Mouse (Mus musculus): ENCODE measurements around the gene Gm5134. TPM values are rescaled to one million over a fixed set of nuclear protein-coding genes. Genes with fewer than 3 reads are reported as not detected.

The Gm5134 gene
- total and polyA plus RNA-seq, 3 experiments, result not detected

GRCm38 (mm10) chr10:75934991-75935390, 19.3 kb upstream of the Gm5134 start:
- H3K9ac ChIP-seq (ENCODE audit: control insufficient read depth, low read depth, low read length, poor library complexity, severe bottlenecking), result no peak overlapping the region
- peaks cover 13 to 25% of the 10 kb centered on the region in 2 experiments for H3K4me1 ChIP-seq (ENCODE audit: control insufficient read depth in 1 of 2, insufficient read depth in 2 of 2, low read length in 2 of 2)
- peaks cover 9% of the 10 kb centered on the region for H3K79me2 ChIP-seq (ENCODE audit: control insufficient read depth, insufficient read depth, low read length, poor library complexity)
- H3K36me3 ChIP-seq (ENCODE audit: control insufficient read depth in 1 of 2, insufficient read depth in 2 of 2, low read length in 2 of 2), result peaks cover 0 to 28% of the 10 kb centered on the region in 2 experiments; a peak in 2 of 4 replicates
- no peak overlapping the region for H3K27ac ChIP-seq (ENCODE audit: control insufficient read depth, low read depth, low read length)
- no peak for DNase-seq (ENCODE audit: low read depth, low spot score)
- TF ChIP-seq TAL1 (IDR thresholded peaks at IDR 0.05; ENCODE audit: low read length) (no peak), POLR2A (IDR thresholded peaks at IDR 0.05; ENCODE audit: control insufficient read depth in 1 of 2, insufficient read depth in 1 of 2, low read depth in 1 of 2, low read length in 2 of 2, poor library complexity in 1 of 2) (no peak), POLR2AphosphoS2 (IDR thresholded peaks at IDR 0.05; ENCODE audit: low read length) (no peak), MYC (IDR thresholded peaks at IDR 0.05; ENCODE audit: low read depth, low read length) (no peak), SIN3A (IDR thresholded peaks at IDR 0.05; ENCODE audit: low read length) (no peak), ZNF384 (IDR thresholded peaks at IDR 0.05; ENCODE audit: low read depth, low read length) (no peak), KAT2A (conservative IDR thresholded peaks at IDR 0.05; ENCODE audit: low read depth, low read length) (no peak), MAZ (IDR thresholded peaks at IDR 0.05; ENCODE audit: low read depth, low read length) (no peak), ETS1 (IDR thresholded peaks at IDR 0.05; ENCODE audit: low read depth, low read length) (no peak), MAX (IDR thresholded peaks at IDR 0.05; ENCODE audit: low read length) (no peak), MXI1 (IDR thresholded peaks at IDR 0.05; ENCODE audit: low read depth, low read length) (no peak)
- H3K9me3 ChIP-seq (replicated peaks; ENCODE audit: insufficient read depth, low read length), result no peaks in the 10 kb centered on the region
- no peaks in the 10 kb centered on the region; a peak in 1 of 4 replicates for H3K27me3 ChIP-seq (ENCODE audit: control insufficient read depth in 1 of 2, insufficient read depth in 2 of 2, low read length in 2 of 2)
- no peak overlapping the region for H3K4me3 ChIP-seq (ENCODE audit: control insufficient read depth in 1 of 2, insufficient read depth in 1 of 2, low read depth in 2 of 2, low read length in 2 of 2)

GRCm38 (mm10) chr10:75935680-75936541, 18.4 kb upstream of the Gm5134 start, which contains the start of gene Mmp11:
TSS of gene Mmp11 (minus strand) at chr10:75936496.
- peak within 1 kb of the TSS; percentile 98 to 99 for H3K4me3 ChIP-seq (ENCODE audit: control insufficient read depth in 1 of 2, insufficient read depth in 1 of 2, low read depth in 2 of 2, low read length in 2 of 2)
- peaks cover 9% of the 10 kb centered on the region for H3K79me2 ChIP-seq (ENCODE audit: control insufficient read depth, insufficient read depth, low read length, poor library complexity)
- DNase-seq (ENCODE audit: low read depth, low spot score), result peak; percentile 92
- H3K9me3 ChIP-seq (replicated peaks; ENCODE audit: insufficient read depth, low read length), result no peaks in the 10 kb centered on the region
- H3K4me1 ChIP-seq (ENCODE audit: control insufficient read depth in 1 of 2, insufficient read depth in 2 of 2, low read length in 2 of 2), result peaks cover 16 to 31% of the 10 kb centered on the region in 2 experiments
- H3K36me3 ChIP-seq (ENCODE audit: control insufficient read depth in 1 of 2, insufficient read depth in 2 of 2, low read length in 2 of 2), result peaks cover 0 to 31% of the 10 kb centered on the region in 2 experiments; a peak in 2 of 4 replicates
- H3K27me3 ChIP-seq (ENCODE audit: control insufficient read depth in 1 of 2, insufficient read depth in 2 of 2, low read length in 2 of 2), result no peaks in the 10 kb centered on the region; a peak in 1 of 4 replicates
- peak within 1 kb of the TSS; percentile 94 for H3K9ac ChIP-seq (ENCODE audit: control insufficient read depth, low read depth, low read length, poor library complexity, severe bottlenecking)
- peak within 1 kb of the TSS; percentile 59 for H3K27ac ChIP-seq (ENCODE audit: control insufficient read depth, low read depth, low read length)
- TF ChIP-seq NELFE (IDR thresholded peaks at IDR 0.05; ENCODE audit: low read depth, low read length), result peak; percentile 85
- TF ChIP-seq ZKSCAN1 (IDR thresholded peaks at IDR 0.05; ENCODE audit: low read depth, low read length), result no peak
- TF ChIP-seq SIN3A (IDR thresholded peaks at IDR 0.05; ENCODE audit: low read length), result peak; percentile 90
- TF ChIP-seq HCFC1 (IDR thresholded peaks at IDR 0.05; ENCODE audit: low read depth, low read length), result peak; percentile 63
- 0 out of 2 replicates have a peak, but pooled peaks have one; percentile 49 for TF ChIP-seq ZMIZ1 (IDR thresholded peaks at IDR 0.05; ENCODE audit: low read depth, low read length)
- 0 out of 2 replicates have a peak, but pooled peaks have one; percentile 65 for TF ChIP-seq TBP (IDR thresholded peaks at IDR 0.05; ENCODE audit: low read depth, low read length)
- TF ChIP-seq BHLHE40 (IDR thresholded peaks at IDR 0.05; ENCODE audit: borderline replicate concordance, low read depth, low read length), result no peak
- no peak for TF ChIP-seq USF2 (IDR thresholded peaks at IDR 0.05; ENCODE audit: borderline replicate concordance in 1 of 2, insufficient read depth in 1 of 2, low read depth in 1 of 2, low read length in 2 of 2)
- TF ChIP-seq POLR2A (IDR thresholded peaks at IDR 0.05; ENCODE audit: control insufficient read depth in 1 of 2, insufficient read depth in 1 of 2, low read depth in 1 of 2, low read length in 2 of 2, poor library complexity in 1 of 2), result peak; percentile 69 to 93
- no peak for TF ChIP-seq CTCF (IDR thresholded peaks at IDR 0.05 in 2 of 3, conservative IDR thresholded peaks at IDR 0.05 in 1 of 3; ENCODE audit: control insufficient read depth in 1 of 3, insufficient read depth in 1 of 3, low read depth in 2 of 3, low read length in 3 of 3, poor library complexity in 1 of 3, severe bottlenecking in 1 of 3)
- TF ChIP-seq TCF12 (IDR thresholded peaks at IDR 0.05; ENCODE audit: low read depth, low read length), result peak; percentile 30; the same call in 1 of the 2 replicates
- peak; percentile 94 for TF ChIP-seq MXI1 (IDR thresholded peaks at IDR 0.05; ENCODE audit: low read depth, low read length)
- no peak for TF ChIP-seq ETS1 (IDR thresholded peaks at IDR 0.05; ENCODE audit: low read depth, low read length)
- 0 out of 2 replicates have a peak, but pooled peaks have one; percentile 11 for TF ChIP-seq ELF1 (IDR thresholded peaks at IDR 0.05; ENCODE audit: low read depth, low read length)
- peak; percentile 31; the same call in 1 of the 2 replicates for TF ChIP-seq MYC (IDR thresholded peaks at IDR 0.05; ENCODE audit: low read depth, low read length)
- no peak for TF ChIP-seq MEF2A (IDR thresholded peaks at IDR 0.05; ENCODE audit: extremely low read depth, insufficient replicate concordance, low read depth, low read length, poor library complexity, severe bottlenecking)
- TF ChIP-seq POLR2AphosphoS2 (IDR thresholded peaks at IDR 0.05; ENCODE audit: low read length), result peak; percentile 88; the same call in 1 of the 2 replicates
- no peak for TF ChIP-seq MAFK (IDR thresholded peaks at IDR 0.05; ENCODE audit: borderline replicate concordance, low read depth, low read length)
- peak; percentile 69 for TF ChIP-seq MAX (IDR thresholded peaks at IDR 0.05; ENCODE audit: low read length)
